Mouse (Mus musculus) fat pad, adult 2 months (tissue): ENCODE measurements around the gene Enah.

ENCODE experiments used
- DNase-seq: peaks from one replicate; pipeline ENCODE4 v3.0.0-alpha.2; 2011; ENCODE audit warnings: low read depth, low spot score; ENCODE audit errors: extremely low read depth

Enah gene

GRCm38 (mm10) chr1:181850441-181850840 lies 169.3 kb downstream of the Enah start:
- DNase-seq: no peak

- DNase-seq: no peak
Measured at GRCm38 (mm10) chr1:181848210-181848609, 171.6 kb downstream of the Enah start.

DNA sequence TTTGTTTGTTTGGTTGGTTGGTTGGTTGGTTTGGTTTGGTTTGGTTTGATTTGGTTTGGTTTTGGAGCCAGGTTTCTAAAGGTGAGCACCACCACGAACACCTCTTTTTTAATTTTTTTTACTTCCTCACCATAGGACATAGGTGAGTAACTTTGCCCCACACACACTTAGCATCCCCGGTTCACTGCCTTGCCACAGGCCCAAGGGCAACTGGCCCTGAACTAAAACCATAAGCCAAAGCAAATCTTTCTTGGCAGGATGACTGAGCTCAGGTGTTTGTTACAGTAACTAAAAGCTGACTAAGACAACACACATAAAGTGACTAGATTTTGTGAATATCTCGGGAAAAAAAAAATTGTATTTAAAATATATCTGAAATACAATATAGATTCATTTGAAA lies 172.4 kb downstream of the Enah start:
- no peak for DNase-seq
